Mouse (Mus musculus) kidney, adult 2 months (tissue): ENCODE measurements around the gene Gipc2. TPM values are rescaled to one million over a fixed set of nuclear protein-coding genes. Genes with fewer than 3 reads are reported as not detected.
A peak's percentile ranks its signal among the peaks of the same experiment; 100 is the strongest.

Source experiments
- DNase-seq: peaks from one replicate; pipeline ENCODE4 v3.0.0; 2021
- H3K27ac ChIP-seq: fragments of 200-500 bp; 2 replicates; pipeline ENCODE4 v1.5.1; 2012; ENCODE audit warnings: low read depth, low read length, control low read depth, inconsistent platforms; ENCODE audit not compliant: insufficient read depth
- H3K27me3 ChIP-seq: fragments of 200-500 bp; replicated peaks from 2 replicates; pipeline ENCODE4 v1.6.1; 2012; ENCODE audit warnings: mild to moderate bottlenecking, moderate library complexity, low read length, inconsistent platforms; ENCODE audit not compliant: control insufficient read depth, insufficient read depth
- H3K36me3 ChIP-seq: fragments of 200-500 bp; 2 replicates; pipeline ENCODE4 v1.6.1; 2012; ENCODE audit warnings: mild to moderate bottlenecking, moderate library complexity, low read length, inconsistent platforms; ENCODE audit not compliant: control insufficient read depth, insufficient read depth
- H3K4me1 ChIP-seq: fragments of 200-500 bp; 2 replicates; pipeline ENCODE4 v1.6.1; 2011; ENCODE audit warnings: low read length; ENCODE audit not compliant: control insufficient read depth, insufficient read depth
- H3K4me3 ChIP-seq: fragments of 200-500 bp; 2 replicates; pipeline ENCODE4 v1.5.1; 2011; ENCODE audit warnings: mild to moderate bottlenecking, low read depth, low read length, control low read depth; ENCODE audit not compliant: insufficient read depth
- CTCF ChIP-seq: fragments of 200-500 bp; conservative IDR thresholded peaks from 2 replicates; pipeline ENCODE4 v1.5.1; 2011; ENCODE audit warnings: low read depth, mild to moderate bottlenecking, control low read depth, low read length, moderate library complexity, mixed read lengths; ENCODE audit not compliant: insufficient read depth, insufficient read length
- POLR2A ChIP-seq: fragments of 200-500 bp; IDR thresholded peaks from one replicate; pipeline ENCODE4 v1.6.1; 2011; ENCODE audit warnings: low read depth, low read length, control low read depth
- WGBS: fragments of 180-500 bp; shearing (Covaris S2); methylation state at CpG from one replicate; pipeline ENCODE4 v1.1.7; 2018; 5-methylcytosine and 5-hydroxymethylcytosine counted together
- polyA plus RNA-seq: library from polyadenylated mRNA; depleted of rRNA; stranded (reverse); fragments of >200 nt; gene quantifications from 2 replicates; pipeline ENCODE4 v1.2.3, GENCODE M21; 2012

The Gipc2 gene
- polyA plus RNA-seq, 1 experiment: 146 TPM

GRCm38 (mm10) chr3:152116140-152116539 is 49.9 kb downstream of the Gipc2 start:
- WGBS: 82% methylated on average over 3 of the region's 3 CpGs
- Histone ChIP-seq H3K4me3 (no peak overlapping the region), H3K27ac (no peak overlapping the region), H3K36me3 (no peaks in the 10 kb centered on the region), H3K4me1 (peaks cover 18% of the 10 kb centered on the region), H3K27me3 (no peaks in the 10 kb centered on the region)
- TF ChIP-seq CTCF (no peak), POLR2A (no peak)
- no peak for DNase-seq

DNA sequence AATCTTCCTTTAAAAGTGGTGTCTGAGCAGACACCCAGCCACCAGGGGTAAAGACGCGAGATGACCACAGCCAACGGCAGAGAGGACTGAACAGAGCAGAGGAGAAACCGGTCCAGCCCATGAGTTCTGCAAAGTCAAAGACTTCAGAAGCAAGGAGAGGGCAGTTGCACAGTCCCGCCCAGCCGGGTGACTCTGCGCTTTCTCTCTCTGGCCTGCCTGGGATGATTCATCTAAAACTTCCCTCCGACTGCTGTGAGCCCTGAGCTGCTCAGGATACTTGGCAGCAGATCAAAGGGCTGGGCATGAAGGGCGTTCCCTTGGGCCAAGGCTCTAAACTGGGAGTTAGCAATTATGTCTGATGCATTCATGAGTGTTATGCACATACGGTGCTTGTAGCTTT is 51.2 kb downstream of the Gipc2 start:
- DNase-seq: peak; percentile 97
- 0 out of 2 replicates have a peak overlapping the region, but pooled peaks have one; percentile 66 for H3K27ac ChIP-seq
- H3K36me3 ChIP-seq: no peaks in the 10 kb centered on the region
- H3K4me3 ChIP-seq: no peak overlapping the region
- H3K27me3 ChIP-seq: no peaks in the 10 kb centered on the region
- H3K4me1 ChIP-seq: peaks cover 18% of the 10 kb centered on the region
- WGBS: 4% methylated on average over 10 of the region's 10 CpGs
- TF ChIP-seq CTCF (no peak), POLR2A (no peak)

DNA sequence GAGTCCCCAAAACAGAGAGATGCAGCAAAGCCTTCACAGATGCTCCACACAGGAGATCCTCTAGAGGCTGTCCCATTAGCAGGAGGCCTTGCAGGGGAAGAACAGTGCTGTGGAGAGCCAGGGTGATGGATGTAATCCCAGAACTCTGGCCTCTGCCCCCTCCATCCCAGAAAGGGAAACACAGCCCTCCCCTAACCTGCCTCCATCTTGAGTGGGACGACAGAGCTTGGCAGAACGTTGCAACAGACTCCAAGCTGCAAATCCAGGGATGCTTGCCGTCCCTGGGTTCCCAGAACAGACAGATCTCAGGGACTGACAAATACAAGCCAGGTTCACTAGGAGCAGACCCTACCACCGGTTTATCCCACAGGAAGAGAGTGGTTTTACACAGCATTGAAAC is 51.8 kb downstream of the Gipc2 start:
- peak overlapping the region; percentile 66 for H3K27ac ChIP-seq

DNA sequence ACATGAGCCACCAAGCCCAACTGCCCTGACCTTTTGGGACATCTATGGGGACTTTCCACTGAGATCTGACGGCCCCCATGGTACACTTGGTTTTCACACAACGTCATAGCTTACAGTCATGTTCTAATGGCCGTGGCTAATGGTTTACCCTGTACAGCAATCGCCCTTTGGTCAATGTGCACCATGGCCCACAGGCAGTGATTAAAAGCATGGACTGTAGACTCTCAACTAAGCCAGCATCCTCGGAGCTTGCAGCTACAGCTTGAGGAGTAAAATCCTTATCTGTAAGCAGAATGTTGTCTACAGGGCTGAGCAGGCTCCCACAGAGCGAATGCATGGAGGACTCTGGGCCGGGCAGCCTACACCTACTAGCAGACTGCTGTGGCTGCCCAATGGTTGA is 52.5 kb downstream of the Gipc2 start:
- H3K27ac ChIP-seq: peak overlapping the region; percentile 88
- no peak for TF ChIP-seq POLR2A
- no peak for TF ChIP-seq CTCF
- H3K4me1 ChIP-seq: peaks cover 18% of the 10 kb centered on the region
- no peaks in the 10 kb centered on the region for H3K36me3 ChIP-seq
- DNase-seq: peak; percentile 84
- 52% methylated on average over 7 of the region's 7 CpGs for WGBS
- no peak overlapping the region for H3K4me3 ChIP-seq
- H3K27me3 ChIP-seq: no peaks in the 10 kb centered on the region

More for the DNA sequence above, 51.8 kb downstream of the Gipc2 start:
- WGBS: 50% methylated on average over 4 of the region's 4 CpGs
- peaks cover 18% of the 10 kb centered on the region for H3K4me1 ChIP-seq
- no peak overlapping the region for H3K4me3 ChIP-seq
- no peak for DNase-seq
- H3K27me3 ChIP-seq: no peaks in the 10 kb centered on the region
- no peaks in the 10 kb centered on the region for H3K36me3 ChIP-seq
- TF ChIP-seq POLR2A (no peak), CTCF (no peak)

- DNase-seq: peak; percentile 48
- TF ChIP-seq POLR2A (no peak), CTCF (no peak)
- Histone ChIP-seq H3K27me3 (no peaks in the 10 kb centered on the region), H3K27ac (peak overlapping the region; percentile 66), H3K4me1 (peaks cover 18% of the 10 kb centered on the region), H3K36me3 (no peaks in the 10 kb centered on the region), H3K4me3 (no peak overlapping the region)
- 69% methylated on average over 8 of the region's 8 CpGs for WGBS
These were observed 53.4 kb downstream of the Gipc2 start for GRCm38 (mm10) chr3:152112664-152113063.

GRCm38 (mm10) chr3:152111482-152111881 is 54.5 kb downstream of the Gipc2 start:
- Histone ChIP-seq H3K27ac (no peak overlapping the region), H3K4me3 (no peak overlapping the region)

DNA sequence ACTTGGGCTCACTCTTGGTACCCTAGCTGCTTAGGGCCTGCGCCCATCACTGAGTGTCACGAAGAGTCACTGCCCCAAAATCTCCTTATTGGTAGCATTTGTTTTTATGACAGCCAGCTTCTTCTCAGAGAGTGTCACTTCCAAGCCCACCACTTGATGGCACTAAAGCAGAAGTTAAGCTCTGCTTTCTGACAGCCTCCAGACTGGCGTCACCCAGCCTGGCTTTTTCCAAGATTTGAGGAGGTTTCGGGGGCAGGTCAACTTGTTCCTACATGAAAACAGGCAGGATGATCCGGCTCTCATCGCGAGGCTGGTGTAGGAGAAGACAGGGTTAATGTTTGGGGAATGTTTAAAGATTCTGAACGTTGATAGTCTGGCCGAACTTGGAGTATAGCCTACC is 54.9 kb downstream of the Gipc2 start:
- Histone ChIP-seq H3K27me3 (no peaks in the 10 kb centered on the region), H3K27ac (no peak overlapping the region), H3K36me3 (no peaks in the 10 kb centered on the region), H3K4me3 (no peak overlapping the region), H3K4me1 (peaks cover 18% of the 10 kb centered on the region)
- 13% methylated on average over 9 of the region's 9 CpGs for WGBS
- DNase-seq: peak; percentile 89
- TF ChIP-seq POLR2A (no peak), CTCF (peak; percentile 86)

More at GRCm38 (mm10) chr3:152111482-152111881, 54.5 kb downstream of the Gipc2 start:
- H3K27me3 ChIP-seq: no peaks in the 10 kb centered on the region
- H3K4me1 ChIP-seq: peaks cover 18% of the 10 kb centered on the region
- DNase-seq: no peak
- TF ChIP-seq CTCF (no peak), POLR2A (no peak)
- H3K36me3 ChIP-seq: no peaks in the 10 kb centered on the region
- WGBS: 56% methylated on average over 4 of the region's 4 CpGs
